Mouse (Mus musculus) olfactory bulb, adult 2 months (tissue): Measurements from ENCODE around the gene Kcnj12.

Experiments
- CTCF ChIP-seq: fragments of 200-500 bp; IDR thresholded peaks from 2 replicates; pipeline ENCODE4 v1.5.1; 2012; ENCODE audit warnings: low read depth, mild to moderate bottlenecking, low read length, moderate library complexity; ENCODE audit not compliant: insufficient read depth
- POLR2A ChIP-seq: fragments of 200-500 bp; IDR thresholded peaks from 2 replicates; pipeline ENCODE4 v1.6.1; 2012; ENCODE audit warnings: mild to moderate bottlenecking, low read depth, low read length, moderate library complexity; ENCODE audit not compliant: insufficient read depth

DNA sequence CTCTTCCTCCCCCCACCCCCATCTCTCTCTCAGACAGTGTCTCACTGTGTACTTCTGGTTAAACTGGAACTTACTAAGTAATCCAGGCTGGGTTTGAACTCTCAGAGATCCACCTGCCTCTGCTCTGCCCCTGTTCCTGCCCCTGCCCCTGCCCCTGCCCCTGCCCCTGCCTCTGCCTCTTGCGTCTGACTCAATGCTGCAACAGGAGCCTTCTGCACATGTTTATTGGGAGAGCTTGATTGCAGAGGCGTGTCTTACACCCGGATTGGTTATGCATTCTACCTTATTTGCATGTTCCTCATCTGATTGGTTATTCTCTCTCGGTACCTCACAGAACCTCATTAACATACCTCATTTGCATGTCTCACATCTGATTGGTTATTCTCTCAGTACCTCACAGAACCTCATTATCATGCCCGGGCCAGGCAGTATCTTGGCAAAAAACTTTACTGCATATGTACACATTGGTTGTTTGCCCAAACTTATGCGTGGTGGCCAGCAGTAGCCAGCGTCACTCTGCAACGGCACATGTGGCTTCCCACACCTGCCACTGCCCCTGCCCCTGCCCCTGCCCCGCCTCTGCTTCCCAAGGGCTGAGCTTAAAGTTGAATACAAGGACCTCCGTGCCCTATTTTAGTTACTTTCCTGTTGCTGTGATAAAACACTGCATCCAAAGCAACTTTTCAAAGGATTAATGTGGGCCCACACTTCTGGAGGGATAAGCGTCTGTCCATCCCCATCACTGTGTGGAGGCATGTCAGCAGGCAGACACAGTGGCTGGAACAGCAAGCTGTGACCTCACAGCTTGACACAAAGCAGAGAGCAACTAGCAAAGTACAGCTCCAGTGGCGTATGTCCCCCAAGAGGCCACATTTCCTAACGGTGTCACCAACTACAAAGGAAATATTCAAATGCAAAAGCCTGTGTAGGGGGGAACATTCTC is 80.3 kb downstream of the Kcnj12 start:
- TF ChIP-seq POLR2A (no peak), CTCF (no peak)
